Mouse (Mus musculus): Measurements from ENCODE around the gene Nup210l.
"Not testable (repeated sequence)": the region's sequence is repeated elsewhere in the genome, so short reads cannot be mapped to it uniquely, and the experiment has no call there.

DNA sequence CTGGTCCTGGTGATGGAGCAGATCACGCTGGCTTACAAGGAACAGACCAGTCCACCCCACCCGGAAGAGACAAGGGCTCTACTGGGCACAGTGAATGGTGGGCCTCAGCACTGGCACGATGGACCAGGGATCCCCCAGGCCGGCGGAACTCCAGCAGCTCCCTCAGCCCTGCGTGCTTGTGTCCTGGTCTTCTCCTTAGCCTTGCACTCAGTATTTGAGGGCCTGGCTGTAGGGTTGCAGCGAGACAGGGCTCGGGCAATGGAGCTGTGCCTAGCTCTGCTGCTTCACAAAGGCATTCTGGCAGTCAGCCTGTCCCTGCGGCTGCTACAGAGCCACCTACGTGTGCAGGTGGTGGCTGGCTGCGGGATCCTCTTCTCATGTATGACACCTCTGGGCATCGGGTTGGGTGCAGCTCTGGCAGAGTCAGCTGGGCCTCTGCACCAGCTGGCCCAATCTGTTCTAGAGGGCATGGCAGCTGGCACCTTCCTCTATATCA is 147.8 kb downstream of the Nup210l start:
- TF ChIP-seq EP300, CTCF (IDR thresholded peaks at IDR 0.05; ENCODE audit: low read depth): not testable (repeated sequence)
